14 mouse cellular contexts compared by ENCODE assay signal in the genomic region with DNA sequence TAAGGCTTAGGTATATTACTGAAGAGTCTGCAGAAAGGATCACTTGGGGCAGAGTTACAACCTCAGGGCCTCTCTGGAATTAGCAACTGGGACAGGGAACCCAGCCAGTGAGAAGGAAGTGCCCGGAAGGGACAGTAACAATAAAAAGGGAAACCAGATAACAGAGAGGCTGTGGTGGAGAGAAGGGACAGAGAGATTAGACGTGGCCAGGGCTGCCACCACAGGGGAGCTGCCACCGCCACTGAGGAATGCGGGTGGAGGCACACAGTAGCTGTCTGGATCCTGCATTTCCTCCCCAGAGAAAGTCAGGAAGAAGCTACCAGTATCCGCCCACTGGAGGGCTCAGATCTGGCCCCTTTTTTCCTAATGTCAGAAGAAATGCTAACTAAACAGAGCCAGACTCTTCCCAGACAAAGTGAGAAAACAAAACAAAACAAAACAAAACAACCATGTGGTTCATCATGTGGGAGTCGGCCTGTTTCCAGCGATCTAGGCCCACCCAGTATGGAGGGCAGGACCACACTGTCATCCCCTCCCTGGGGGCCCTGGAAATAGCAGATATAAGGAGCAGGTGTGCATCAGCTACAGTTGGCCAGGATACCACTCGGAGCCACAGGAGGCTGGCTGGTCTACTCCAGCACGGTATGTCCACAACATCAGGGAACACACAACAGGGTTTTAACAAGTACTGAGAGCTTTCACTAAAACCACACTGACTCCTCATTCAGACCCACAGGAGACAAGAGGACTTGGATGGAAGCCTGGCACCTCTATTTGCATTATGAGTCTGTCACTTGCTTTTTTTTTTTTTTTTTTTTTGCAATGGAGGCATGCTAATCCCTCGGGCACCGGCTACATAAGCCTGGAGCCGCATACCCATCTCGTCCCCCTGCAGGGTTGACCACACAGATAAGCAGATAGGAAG. TPM values are rescaled to one million over a fixed set of nuclear protein-coding genes. Genes with fewer than 3 reads are reported as not detected.
DNase-seq lines count a peak whose midpoint lies in the region; ATAC-seq and TF ChIP-seq lines count a peak whose summit lies in the region.
"Had no signal": no experiment of that assay in that cellular context is flagged by ENCODE, and none has a peak within 500 bp of the region (broad histone marks: within the 10 kb centered on the region; RNA-seq: fewer than 3 reads in every experiment).

No protein-coding gene starts in this region.

- intact Hi-C loops in heart, postnatal 10 days (cut with DNase I), result loop anchor here (2.0 to 5.0 kb wide), 2 partner anchors 15 to 57 kb away; no protein-coding TSS in a partner anchor
- intact Hi-C loops in left cerebral cortex, adult 2 months (cut with DNase I), result no loop called here

- H3K36me3 ChIP-seq in midbrain, postnatal 0 days (ENCODE audit: insufficient read depth, low read length), result peaks cover 11% of the 10 kb centered on the region; the same call in 1 of the 2 replicates
- H3K36me3 ChIP-seq in midbrain, embryonic 13.5 days, result no peaks in the 10 kb centered on the region
- H3K36me3 ChIP-seq: embryonic facial prominence, embryonic 13.5 days; intestine, embryonic 15.5 days had no signal

- H3K9me3 ChIP-seq in midbrain, postnatal 0 days (ENCODE audit: low read length), result no peaks in the 10 kb centered on the region
- no peaks in the 10 kb centered on the region for H3K9me3 ChIP-seq in midbrain, embryonic 13.5 days
- H3K9me3 ChIP-seq: embryonic facial prominence, embryonic 13.5 days; intestine, embryonic 15.5 days had no signal

- ATAC-seq in midbrain, postnatal 0 days (ENCODE audit: low FRiP score), result no peak
- no peak for ATAC-seq in midbrain, embryonic 13.5 days
- ATAC-seq: intestine, embryonic 15.5 days had no signal

- H3K4me1 ChIP-seq in midbrain, postnatal 0 days (ENCODE audit: insufficient read depth, low read length), result peaks cover 10% of the 10 kb centered on the region
- H3K4me1 ChIP-seq in midbrain, embryonic 13.5 days (replicated peaks), result peaks cover 38% of the 10 kb centered on the region

- H3K27me3 ChIP-seq in midbrain, postnatal 0 days (ENCODE audit: insufficient read depth, low read length), result no peaks in the 10 kb centered on the region; the same call in 1 of the 2 replicates
- H3K27me3 ChIP-seq in midbrain, embryonic 13.5 days, result peaks cover 44% of the 10 kb centered on the region

- DNase-seq in heart, adult 18-20 months, result peak; percentile 62 to 80
- DNase-seq in heart, postnatal 4 days, result no peak
- DNase-seq in midbrain, postnatal 0 days (ENCODE audit: low spot score), result peak; percentile 50
- DNase-seq in heart, postnatal 10 days, result peak; percentile 49 to 54
- DNase-seq in ovary, postnatal 10 days (ENCODE audit: low spot score), result no peak
- DNase-seq in embryo, embryonic 11 days, result no peak
- DNase-seq in left cerebral cortex, adult 2 months (ENCODE audit: extremely low spot score in 1 of 2, low spot score in 2 of 2), result no peak
- DNase-seq: cerebellum, adult 11 months; spleen, adult 18-20 months had no signal

- no peak overlapping the region for H3K27ac ChIP-seq in midbrain, postnatal 0 days (ENCODE audit: low read depth, low read length)
- no peak overlapping the region for H3K27ac ChIP-seq in midbrain, embryonic 13.5 days
- H3K27ac ChIP-seq in left cerebral cortex, adult 2 months, result no peak overlapping the region
- H3K27ac ChIP-seq: embryonic facial prominence, embryonic 13.5 days; intestine, embryonic 15.5 days had no signal

- no peak overlapping the region for H3K9ac ChIP-seq in midbrain, postnatal 0 days (replicated peaks; ENCODE audit: low read length, poor library complexity, severe bottlenecking)
- H3K9ac ChIP-seq in midbrain, embryonic 13.5 days (replicated peaks), result no peak overlapping the region
- H3K9ac ChIP-seq: embryonic facial prominence, embryonic 13.5 days; intestine, embryonic 15.5 days had no signal

- H3K4me2 ChIP-seq in midbrain, postnatal 0 days (ENCODE audit: low read depth, low read length, poor library complexity, severe bottlenecking), result no peak overlapping the region
- no peak overlapping the region for H3K4me2 ChIP-seq in midbrain, embryonic 13.5 days (replicated peaks)
- H3K4me2 ChIP-seq: embryonic facial prominence, embryonic 13.5 days; intestine, embryonic 15.5 days had no signal

- 29% methylated on average over 13 of the region's 13 CpGs for WGBS in midbrain, postnatal 0 days
- WGBS in midbrain, embryonic 13.5 days, result 44% methylated on average over 13 of the region's 13 CpGs

- no peak for TF ChIP-seq CTCF in midbrain, postnatal 0 days (IDR thresholded peaks at IDR 0.05)
- TF ChIP-seq CTCF in left cerebral cortex, adult 2 months (IDR thresholded peaks at IDR 0.05), result no peak

- H3K4me3 ChIP-seq in midbrain, postnatal 0 days (ENCODE audit: low read depth, low read length), result no peak overlapping the region
- H3K4me3 ChIP-seq in midbrain, embryonic 13.5 days (replicated peaks), result no peak overlapping the region
- no peak overlapping the region for H3K4me3 ChIP-seq in left cerebral cortex, adult 2 months
- H3K4me3 ChIP-seq: embryonic facial prominence, embryonic 13.5 days; intestine, embryonic 15.5 days had no signal

RNA-seq across cellular contexts. Expression of a gene that starts 4.0 kb away (rescaled TPM):
- total RNA-seq in heart, adult 18-20 months (2021), result 100 to 1,000 TPM; 115 to 123 TPM
- 100 to 1,000 TPM; 148 to 153 TPM for total RNA-seq in heart, postnatal 4 days (2021)
- 73.6 and 91.0 TPM in 2 replicates for total RNA-seq in midbrain, postnatal 0 days (2014; rRNA removed)
- polyA plus RNA-seq in midbrain, postnatal 0 days (2015; fragmentation: Nextera tagmentation; extraction: Ambion mirVana), result 63.0 and 67.8 TPM in 2 replicates
- polyA plus RNA-seq in midbrain, embryonic 13.5 days (2015; fragmentation: Nextera tagmentation; extraction: Ambion mirVana), result 13.8 and 15.9 TPM in 2 replicates
- total RNA-seq in heart, postnatal 10 days (2021), result 100 to 1,000 TPM; 135 to 143 TPM
- total RNA-seq in left cerebral cortex, adult 2 months (2021), result 10 to 100 TPM; 96.8 to 98.7 TPM
- total RNA-seq: CH12.LX had no signal

RNA-seq across cellular contexts. Expression of a gene that starts 55.3 kb away (rescaled TPM):
- 1 to 10 TPM; 5.4 to 6.7 TPM for total RNA-seq in heart, adult 18-20 months (2021)
- total RNA-seq in heart, postnatal 4 days (2021), result 1 to 10 TPM; 9.2 to 9.3 TPM
- total RNA-seq in midbrain, postnatal 0 days (2014; rRNA removed), result 1.1 and 2.2 TPM in 2 replicates
- 1.6 and 1.8 TPM in 2 replicates for polyA plus RNA-seq in midbrain, postnatal 0 days (2015; fragmentation: Nextera tagmentation; extraction: Ambion mirVana)
- polyA plus RNA-seq in midbrain, embryonic 13.5 days (2015; fragmentation: Nextera tagmentation; extraction: Ambion mirVana), result not detected in 2 replicates
- total RNA-seq in heart, postnatal 10 days (2021), result 10 to 100 TPM; 13.5 to 18.8 TPM
- 1 to 10 TPM; 3.6 to 5.9 TPM for total RNA-seq in left cerebral cortex, adult 2 months (2021)
- total RNA-seq: CH12.LX; megakaryocyte progenitor cell, adult 5-6 weeks had no signal

Comparison
In these comparisons a context has a peak if more than half of its experiments do, and no peak if none do; other contexts are left out.
1. DNase-seq: peak in heart, adult 18-20 months (2 of 2), midbrain, postnatal 0 days (single experiment) and heart, postnatal 10 days (2 of 2); none in heart, postnatal 4 days (single experiment), ovary, postnatal 10 days (single experiment), embryo, embryonic 11 days (single experiment) and left cerebral cortex, adult 2 months (0 of 2).